In genomic region chr8:84945235-84945632, GRCm38 (mm10) we compare ENCODE assay signal across 8 mouse cellular contexts. TPM values are rescaled to one million over a fixed set of nuclear protein-coding genes. Genes with fewer than 3 reads are reported as not detected.
DNase-seq lines count a peak whose midpoint lies in the region; ATAC-seq lines count a peak whose summit lies in the region.

No protein-coding gene starts in this region.

- intact Hi-C loops in left cerebral cortex, postnatal 36 days (cut with DNase I) = no loop called here

- peak; percentile 82 for ATAC-seq in frontal cortex, adult (ENCODE audit: low TSS enrichment)

- peak; percentile 36 for DNase-seq in embryo, embryonic 10.5 days (ENCODE audit: low spot score)
- DNase-seq in embryo, embryonic 10 days (ENCODE audit: low spot score) = no peak
- peak; percentile 94 for DNase-seq in brain, adult 2 months (ENCODE audit: low read depth, low spot score)
- peak; percentile 83 to 90 for DNase-seq in left cerebral cortex, postnatal 36 days (ENCODE audit: low spot score in 2 of 2)
- DNase-seq in right cerebral cortex, adult 2 months (ENCODE audit: low spot score in 2 of 2) = peak; percentile 84 to 88
- no peak for DNase-seq in adrenal gland, postnatal 25 days
- DNase-seq in kidney, postnatal 36 days = no peak

RNA-seq across cellular contexts. Expression of gene Rtbdn, which starts 1.6 kb away (rescaled TPM):
- total RNA-seq in left cerebral cortex, postnatal 36 days (2021) = 1 to 10 TPM in 1 of 2 experiments, under 1 TPM in 1; 0.84 to 1.7 TPM
- not detected in 2 replicates for total RNA-seq in adrenal gland, postnatal 25 days (2021)

RNA-seq across cellular contexts. Expression of gene Mast1, which starts 8.1 kb away (rescaled TPM):
- 10 to 100 TPM; 85.9 to 94.2 TPM for total RNA-seq in left cerebral cortex, postnatal 36 days (2021)
- total RNA-seq in adrenal gland, postnatal 25 days (2021) = 1.3 and 3.0 TPM in 2 replicates

RNA-seq across cellular contexts. Expression of gene Gm49661, which starts 24.0 kb away (rescaled TPM):
- total RNA-seq in left cerebral cortex, postnatal 36 days (2021) = 1 to 10 TPM in 1 of 2 experiments, not detected in 1; 1.6 TPM
- 4.4 TPM in 1 of 2 replicates, not detected in the other for total RNA-seq in adrenal gland, postnatal 25 days (2021)

RNA-seq across cellular contexts. Expression of gene Prdx2, which starts 24.2 kb away (rescaled TPM):
- 100 to 1,000 TPM; 324 to 340 TPM for total RNA-seq in left cerebral cortex, postnatal 36 days (2021)
- 496 and 624 TPM in 2 replicates for total RNA-seq in adrenal gland, postnatal 25 days (2021)

RNA-seq across cellular contexts. Expression of gene Rnaseh2a, which starts 24.3 kb away (rescaled TPM):
- 10 to 100 TPM; 41.2 to 55.4 TPM for total RNA-seq in left cerebral cortex, postnatal 36 days (2021)
- 101 and 159 TPM in 2 replicates for total RNA-seq in adrenal gland, postnatal 25 days (2021)

Comparison
In these comparisons a context has a peak if more than half of its experiments do, and no peak if none do; other contexts are left out.
1. DNase-seq: peak in embryo, embryonic 10.5 days (single experiment), brain, adult 2 months (single experiment), left cerebral cortex, postnatal 36 days (2 of 2) and right cerebral cortex, adult 2 months (2 of 2); none in embryo, embryonic 10 days (single experiment), adrenal gland, postnatal 25 days (single experiment) and kidney, postnatal 36 days (0 of 2).
2. RNA of gene Mast1, which starts 8.1 kb away (total RNA-seq): 85.9 to 94.2 TPM in left cerebral cortex, postnatal 36 days; 1.3 to 3.0 TPM in adrenal gland, postnatal 25 days; every median in the first group is over 10 times any median in the second.